Mouse (Mus musculus) kidney, embryonic 15.5 days (tissue): ENCODE results near the gene Dap. TPM values are rescaled to one million over a fixed set of nuclear protein-coding genes. Genes with fewer than 3 reads are reported as not detected.
A peak's percentile ranks its signal among the peaks of the same experiment; 100 is the strongest.

Source experiments
- ATAC-seq: fragments of 200-750 bp; cut with Nextera tagmentation; replicated peaks from 2 replicates; pipeline ENCODE4 v1.8.0; 2017; ENCODE audit warnings: moderate TSS enrichment; ENCODE audit not compliant: low FRiP score
- H3K27ac ChIP-seq: fragments of 300-500 bp; sonication (generic); 2 replicates; pipeline ENCODE4 v1.5.1; 2015; ENCODE audit warnings: mild to moderate bottlenecking, inconsistent platforms
- H3K27me3 ChIP-seq: fragments of 300-500 bp; sonication (generic); 2 replicates; pipeline ENCODE4 v1.6.1; 2015; ENCODE audit warnings: inconsistent platforms
- H3K36me3 ChIP-seq: fragments of 300-500 bp; sonication (generic); 2 replicates; pipeline ENCODE4 v1.6.1; 2015; ENCODE audit warnings: inconsistent platforms
- H3K4me1 ChIP-seq: fragments of 300-500 bp; sonication (generic); 2 replicates; pipeline ENCODE4 v1.6.1; 2015; ENCODE audit warnings: inconsistent platforms
- H3K4me2 ChIP-seq: fragments of 300-500 bp; sonication (generic); 2 replicates; pipeline ENCODE4 v1.6.1; 2015; ENCODE audit warnings: moderate library complexity, mild to moderate bottlenecking, inconsistent platforms
- H3K4me3 ChIP-seq: fragments of 300-500 bp; sonication (generic); replicated peaks from 2 replicates; pipeline ENCODE4 v1.5.1; 2015; ENCODE audit warnings: mild to moderate bottlenecking, inconsistent platforms
- H3K9ac ChIP-seq: fragments of 300-500 bp; sonication (generic); 2 replicates; pipeline ENCODE4 v1.6.1; 2015; ENCODE audit warnings: mild to moderate bottlenecking, inconsistent platforms
- H3K9me3 ChIP-seq: fragments of 300-500 bp; sonication (generic); replicated peaks from 2 replicates; pipeline ENCODE4 v1.6.1; 2016; ENCODE audit warnings: inconsistent platforms
- WGBS: fragments of 180-500 bp; shearing (Covaris S2); methylation state at CpG from one replicate; pipeline ENCODE4 v1.1.7; 2015; ENCODE audit warnings: mixed read lengths; 5-methylcytosine and 5-hydroxymethylcytosine counted together
- polyA plus RNA-seq: library from polyadenylated mRNA; unstranded; fragments of >200 nt; fragmentation: Nextera tagmentation; extraction: Ambion mirVana; gene quantifications from 2 replicates; pipeline ENCODE4 v1.2.1, GENCODE M21; 2015

Dap gene
- polyA plus RNA-seq, 1 experiment from 2014 or later = 86.3 TPM

DNA sequence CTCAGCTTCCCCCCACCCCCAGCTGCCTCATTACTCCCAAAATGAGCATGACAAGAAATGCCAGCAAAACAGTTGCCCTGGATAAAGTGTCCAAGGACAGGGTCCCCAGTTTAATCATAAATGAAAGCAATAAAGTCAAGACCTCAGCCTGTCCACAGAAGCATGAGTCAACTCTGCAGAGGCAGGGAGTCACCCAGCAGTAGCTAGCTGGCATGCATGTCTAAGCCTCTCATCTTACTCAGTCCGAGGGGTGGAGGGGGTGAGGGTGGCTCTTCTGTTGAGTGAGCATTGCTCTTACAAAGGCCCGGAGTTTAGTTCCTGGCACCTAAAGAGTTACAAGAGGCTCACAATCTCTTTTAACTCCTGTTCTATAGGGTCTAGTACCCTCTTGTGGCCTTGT, 87.9 kb downstream of the Dap start:
- 42% methylated on average over 2 of the region's 2 CpGs for WGBS

DNA sequence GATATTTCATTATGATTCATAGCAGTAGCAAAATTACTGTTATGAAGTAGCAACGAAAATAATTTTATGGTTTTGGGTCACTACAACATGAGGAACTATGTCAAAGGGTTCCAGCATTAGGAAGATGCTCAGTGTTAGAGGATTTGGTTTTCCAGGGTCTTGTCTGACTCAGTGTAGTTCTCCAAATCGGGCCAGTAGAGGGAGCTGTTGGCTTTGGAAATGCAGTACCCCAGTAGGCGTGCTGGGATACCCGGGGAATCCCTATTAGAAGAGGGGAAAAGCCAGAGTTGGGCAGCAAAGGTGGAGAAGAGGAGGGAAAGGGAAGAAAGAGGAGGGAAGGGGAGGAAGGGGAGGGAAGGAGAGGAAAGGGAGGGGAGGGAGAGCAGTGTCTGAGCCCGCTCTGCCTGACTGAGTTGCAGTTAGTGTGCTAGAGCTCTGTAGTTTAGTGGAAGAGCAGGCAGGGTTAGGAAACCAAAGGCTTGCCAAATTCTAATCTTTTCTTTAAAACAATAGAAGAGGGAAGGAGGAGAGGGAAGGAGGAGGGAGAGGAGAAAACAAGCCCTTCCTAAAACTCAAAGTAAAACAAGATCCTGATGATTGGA, 91.6 kb downstream of the Dap start:
- no peaks in the 10 kb centered on the region for H3K36me3 ChIP-seq
- WGBS = 4% methylated on average over 5 of the region's 5 CpGs
- H3K27ac ChIP-seq = no peak overlapping the region
- H3K4me2 ChIP-seq = no peak overlapping the region
- H3K9ac ChIP-seq = no peak overlapping the region
- no peak overlapping the region for H3K4me3 ChIP-seq
- H3K27me3 ChIP-seq = no peaks in the 10 kb centered on the region
- ATAC-seq = peak; percentile 72
- no peaks in the 10 kb centered on the region for H3K9me3 ChIP-seq
- peaks cover 26% of the 10 kb centered on the region for H3K4me1 ChIP-seq

More for the DNA sequence above, 87.9 kb downstream of the Dap start:
- no peak overlapping the region for H3K4me3 ChIP-seq
- no peaks in the 10 kb centered on the region for H3K36me3 ChIP-seq
- H3K27ac ChIP-seq = no peak overlapping the region
- peaks cover 12% of the 10 kb centered on the region for H3K4me1 ChIP-seq
- no peaks in the 10 kb centered on the region for H3K27me3 ChIP-seq
- no peak overlapping the region for H3K4me2 ChIP-seq
- no peaks in the 10 kb centered on the region for H3K9me3 ChIP-seq
- ATAC-seq = peak; percentile 57; the same call in 1 of the 2 replicates
- no peak overlapping the region for H3K9ac ChIP-seq

DNA sequence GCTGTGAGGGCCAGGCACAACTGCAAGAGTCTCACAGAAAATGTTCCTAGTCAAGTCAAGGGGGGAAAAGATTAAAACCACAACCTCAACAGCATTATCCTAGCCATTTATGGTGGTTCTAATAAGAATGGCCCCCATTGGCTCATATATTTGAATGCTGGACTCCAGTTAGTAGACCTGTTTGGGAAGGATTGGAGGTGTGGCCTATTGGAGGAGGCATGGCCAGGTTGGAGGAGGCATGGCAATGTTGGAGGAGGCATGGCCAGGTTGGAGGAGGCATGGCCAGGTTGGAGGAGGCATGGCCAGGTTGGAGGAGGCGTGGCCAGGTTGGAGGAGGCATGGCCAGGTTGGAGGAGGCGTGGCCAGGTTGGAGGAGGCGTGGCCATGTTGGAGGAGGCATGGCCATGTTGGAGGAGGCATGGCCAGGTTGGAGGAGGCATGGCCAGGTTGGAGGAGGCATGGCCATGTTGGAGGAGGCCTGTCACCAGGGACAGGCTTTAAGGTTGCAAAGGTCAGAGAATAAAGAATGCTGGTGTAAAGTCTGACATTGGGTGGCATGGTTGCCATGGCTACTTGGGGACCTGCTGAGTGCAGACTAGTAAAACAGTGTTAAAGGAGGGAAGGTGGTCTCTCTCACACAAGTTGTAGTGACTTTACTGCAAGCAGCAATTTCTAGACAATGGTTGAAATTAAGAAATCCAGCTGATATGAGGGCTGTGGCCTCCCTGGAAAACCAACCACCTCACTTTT, 93.1 kb downstream of the Dap start:
- 95% methylated on average over 3 of the region's 3 CpGs for WGBS
- Histone ChIP-seq H3K9ac (no peak overlapping the region), H3K36me3 (no peaks in the 10 kb centered on the region), H3K4me1 (peaks cover 19% of the 10 kb centered on the region), H3K4me3 (no peak overlapping the region), H3K27ac (no peak overlapping the region), H3K27me3 (no peaks in the 10 kb centered on the region), H3K4me2 (no peak overlapping the region), H3K9me3 (no peaks in the 10 kb centered on the region)
- no peak for ATAC-seq

DNA sequence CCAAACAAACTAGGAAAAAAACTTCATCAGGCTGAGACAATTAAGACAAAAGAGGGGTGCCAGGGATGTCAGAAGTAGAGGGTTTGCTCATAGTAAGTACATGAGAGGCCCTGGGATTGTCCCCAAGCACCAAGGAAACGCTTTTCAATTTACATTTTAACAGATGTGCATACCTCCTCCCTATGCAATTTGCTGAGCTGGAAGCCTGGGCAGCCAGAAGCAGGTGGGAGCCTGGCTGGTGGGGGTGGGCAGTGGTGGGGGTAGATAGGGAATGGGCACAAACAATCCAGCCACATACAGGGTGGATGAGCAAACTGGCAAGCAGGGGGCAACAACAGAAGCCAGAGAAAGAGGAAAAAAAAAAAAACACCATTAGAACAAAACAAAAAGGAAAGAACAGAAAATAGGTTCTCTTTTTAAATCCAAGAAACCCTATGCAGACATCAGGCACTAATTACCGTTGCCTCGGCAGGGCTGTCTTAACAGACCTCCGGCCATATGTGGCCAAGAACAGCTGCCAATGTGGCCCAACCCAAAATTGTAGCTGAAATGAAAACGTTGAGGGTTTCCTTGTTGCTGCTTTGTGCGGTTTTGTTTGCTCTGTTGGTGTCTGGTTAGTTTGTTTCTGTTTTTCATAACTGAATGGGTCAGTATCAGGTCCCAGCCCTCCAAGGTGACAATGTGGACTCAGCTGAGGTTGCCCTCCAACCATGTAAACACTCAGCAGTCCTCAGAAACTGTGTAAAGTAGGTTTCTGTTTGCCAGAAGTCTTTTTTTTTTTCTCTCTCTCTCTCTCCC, 94.2 kb downstream of the Dap start:
- Histone ChIP-seq H3K4me3 (no peak overlapping the region), H3K4me1 (peaks cover 16% of the 10 kb centered on the region), H3K36me3 (no peaks in the 10 kb centered on the region), H3K27ac (no peak overlapping the region), H3K9ac (no peak overlapping the region), H3K27me3 (no peaks in the 10 kb centered on the region), H3K4me2 (no peak overlapping the region), H3K9me3 (no peaks in the 10 kb centered on the region)
- ATAC-seq = no peak
- 55% methylated on average over 6 of the region's 6 CpGs for WGBS

DNA sequence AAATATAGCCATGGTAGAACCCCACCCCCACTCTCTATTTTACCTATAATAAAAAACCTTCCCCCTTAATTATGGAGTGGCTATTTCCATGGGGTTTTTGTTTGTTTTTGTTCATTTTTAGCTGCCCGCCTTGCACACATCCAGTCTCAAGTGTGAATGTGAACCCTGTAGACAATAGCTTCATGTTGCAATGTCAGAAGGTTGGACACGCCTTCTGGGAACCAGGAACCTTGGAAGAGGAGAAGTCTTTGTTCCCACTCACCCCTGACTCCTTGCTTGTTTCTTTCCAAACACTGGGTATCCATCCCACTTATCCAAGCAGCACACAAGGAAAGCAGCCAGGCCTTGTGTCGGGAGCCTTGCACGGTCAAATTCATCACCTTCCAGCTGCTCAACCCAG, 94.9 kb downstream of the Dap start:
- Histone ChIP-seq H3K4me1 (peaks cover 16% of the 10 kb centered on the region), H3K36me3 (no peaks in the 10 kb centered on the region), H3K9me3 (no peaks in the 10 kb centered on the region), H3K4me2 (no peak overlapping the region), H3K27me3 (no peaks in the 10 kb centered on the region), H3K4me3 (no peak overlapping the region), H3K9ac (no peak overlapping the region), H3K27ac (no peak overlapping the region)
- no peak; the same call in 1 of the 2 replicates for ATAC-seq
- 52% methylated on average over 4 of the region's 4 CpGs for WGBS

DNA sequence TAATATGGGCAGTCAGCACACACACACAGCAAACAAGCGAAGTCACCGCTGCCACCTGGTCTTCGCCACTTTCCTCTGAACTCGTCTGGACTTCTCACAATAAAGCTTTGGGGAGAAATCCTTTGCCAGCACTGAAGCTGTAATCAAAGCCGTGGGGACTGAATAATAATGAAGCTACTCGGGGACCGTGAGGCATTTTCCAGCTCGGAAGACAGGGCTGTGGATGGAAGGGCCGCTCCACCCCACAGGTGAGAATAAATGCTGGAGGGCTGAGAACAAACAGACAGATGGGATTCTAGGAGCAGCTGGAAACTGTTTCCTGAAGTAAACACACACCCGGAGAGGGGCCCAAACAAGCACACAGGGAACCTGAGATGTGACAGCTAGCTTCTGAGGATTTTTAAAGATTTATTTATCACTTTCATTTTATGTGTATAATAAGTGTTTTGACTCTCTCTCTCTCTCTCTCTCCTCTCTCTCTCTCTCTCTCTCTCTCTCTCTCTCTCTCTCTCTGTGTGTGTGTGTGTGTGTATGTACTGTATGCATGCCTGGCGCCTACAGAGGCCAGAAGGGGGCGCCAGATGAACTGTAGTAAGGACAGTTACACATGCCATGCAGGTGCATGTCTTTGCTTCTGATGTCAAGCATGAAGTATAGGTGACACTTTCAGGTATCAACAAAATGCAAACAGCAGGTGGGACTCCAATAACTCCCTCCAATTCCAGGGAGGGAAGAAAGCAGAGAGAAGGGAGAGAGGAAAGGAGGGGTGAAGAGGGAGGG, 96.7 kb downstream of the Dap start:
- H3K9me3 ChIP-seq = no peaks in the 10 kb centered on the region
- H3K4me2 ChIP-seq = no peak overlapping the region
- H3K9ac ChIP-seq = no peak overlapping the region
- no peaks in the 10 kb centered on the region for H3K36me3 ChIP-seq
- H3K27ac ChIP-seq = no peak overlapping the region
- no peak overlapping the region for H3K4me3 ChIP-seq
- WGBS = 74% methylated on average over 12 of the region's 12 CpGs
- peaks cover 16% of the 10 kb centered on the region for H3K4me1 ChIP-seq
- H3K27me3 ChIP-seq = no peaks in the 10 kb centered on the region
- ATAC-seq = no peak

DNA sequence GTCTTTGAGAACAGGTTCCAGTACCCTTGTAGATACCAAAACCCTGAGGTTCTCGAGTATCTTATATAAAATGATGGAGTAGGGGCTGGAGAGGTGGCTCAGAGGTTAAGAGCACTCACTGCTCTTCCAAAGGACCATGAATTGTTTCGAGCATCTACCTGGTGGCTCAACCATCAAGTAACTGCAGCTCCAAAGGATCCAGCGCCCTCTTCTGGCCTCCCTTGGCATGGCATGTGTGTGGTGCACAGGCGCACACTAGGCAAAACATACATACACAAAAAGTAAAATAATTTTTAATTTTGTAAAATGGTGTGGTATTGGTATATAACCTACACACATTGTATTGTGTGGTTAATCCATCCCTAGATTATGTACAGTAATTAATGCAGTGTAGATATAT, 99.6 kb downstream of the Dap start:
- peaks cover 7% of the 10 kb centered on the region for H3K4me1 ChIP-seq
- H3K4me2 ChIP-seq = no peak overlapping the region
- no peak overlapping the region for H3K9ac ChIP-seq
- H3K9me3 ChIP-seq = no peaks in the 10 kb centered on the region
- no peak overlapping the region for H3K27ac ChIP-seq
- 86% methylated on average over 4 of the region's 4 CpGs for WGBS
- H3K27me3 ChIP-seq = no peaks in the 10 kb centered on the region
- H3K36me3 ChIP-seq = no peaks in the 10 kb centered on the region
- H3K4me3 ChIP-seq = no peak overlapping the region
- no peak for ATAC-seq

Other genes with a start within 250 kb of the Dap start
- 6.2 and 6.5 TPM in 2 replicates for gene Ankrd33b, start 143.4 kb downstream of the Dap start, polyA plus RNA-seq
- 3.0 and 3.4 TPM in 2 replicates for gene Ropn1l, start 229.4 kb downstream of the Dap start, polyA plus RNA-seq